Mouse (Mus musculus) WW6 (cell line): ENCODE measurements around the gene Sept6.

Experiments used
- DNase-seq: peaks from one replicate; pipeline ENCODE4 v3.0.0-alpha.2; 2013; ENCODE audit warnings: low read depth, low spot score

Sept6 gene

GRCm38 (mm10) chrX:36991694-36992093 lies at the start of gene Sept6:
Gene Sept6 (minus strand): TSS chrX:36991794.
- DNase-seq = no peak

GRCm38 (mm10) chrX:37028378-37028777 lies 36.8 kb upstream of the Sept6 start:
- DNase-seq = no peak

GRCm38 (mm10) chrX:37023652-37024309 lies 32.2 kb upstream of the Sept6 start:
- DNase-seq = no peak

GRCm38 (mm10) chrX:37022690-37023089 lies 31.1 kb upstream of the Sept6 start:
- no peak for DNase-seq

- DNase-seq = no peak
Measured at GRCm38 (mm10) chrX:37019045-37019444, 27.5 kb upstream of the Sept6 start.

- DNase-seq = no peak
Measured at GRCm38 (mm10) chrX:37018150-37018654, 26.6 kb upstream of the Sept6 start.

GRCm38 (mm10) chrX:37013870-37014269 lies 22.3 kb upstream of the Sept6 start:
- DNase-seq = no peak

- DNase-seq = no peak
Measured at GRCm38 (mm10) chrX:36991039-36991438, 555 bp downstream of the Sept6 start.

GRCm38 (mm10) chrX:36989752-36990404 lies 1.7 kb downstream of the Sept6 start:
- no peak for DNase-seq

GRCm38 (mm10) chrX:36989234-36989751 lies 2.3 kb downstream of the Sept6 start:
- peak; percentile 29 for DNase-seq

GRCm38 (mm10) chrX:36988754-36989153 lies 2.8 kb downstream of the Sept6 start:
- no peak for DNase-seq

- no peak for DNase-seq
Measured at GRCm38 (mm10) chrX:36987851-36988250, 3.7 kb downstream of the Sept6 start.

- DNase-seq = no peak
Measured at GRCm38 (mm10) chrX:36985041-36985440, 6.6 kb downstream of the Sept6 start.

- no peak for DNase-seq
Measured at GRCm38 (mm10) chrX:36983654-36984311, 7.8 kb downstream of the Sept6 start.

- no peak for DNase-seq
Measured at GRCm38 (mm10) chrX:36982892-36983653, 8.5 kb downstream of the Sept6 start.

- DNase-seq = no peak
Measured at GRCm38 (mm10) chrX:36980563-36981187, 10.9 kb downstream of the Sept6 start.

GRCm38 (mm10) chrX:36977863-36978262 lies 13.7 kb downstream of the Sept6 start:
- no peak for DNase-seq

GRCm38 (mm10) chrX:36976980-36977379 lies 14.6 kb downstream of the Sept6 start:
- no peak for DNase-seq

GRCm38 (mm10) chrX:36976272-36976671 lies 15.3 kb downstream of the Sept6 start:
- no peak for DNase-seq

- DNase-seq = no peak
Measured at GRCm38 (mm10) chrX:36974905-36975304, 16.7 kb downstream of the Sept6 start.

GRCm38 (mm10) chrX:36972951-36973471 lies 18.6 kb downstream of the Sept6 start:
- DNase-seq = no peak
